Mouse (Mus musculus) thymus, postnatal 10 days (tissue): ENCODE data around the gene Fbxo34.

ENCODE experiments used
- DNase-seq, 2 experiments: peaks; one replicate each; pipeline ENCODE4 v3.0.0; 2021; ENCODE audit warnings: low spot score in 2 of 2

The Fbxo34 gene

GRCm38 (mm10) chr14:47472743-47473546, 22.7 kb downstream of the Fbxo34 start:
- peak; percentile 66 for DNase-seq

DNA sequence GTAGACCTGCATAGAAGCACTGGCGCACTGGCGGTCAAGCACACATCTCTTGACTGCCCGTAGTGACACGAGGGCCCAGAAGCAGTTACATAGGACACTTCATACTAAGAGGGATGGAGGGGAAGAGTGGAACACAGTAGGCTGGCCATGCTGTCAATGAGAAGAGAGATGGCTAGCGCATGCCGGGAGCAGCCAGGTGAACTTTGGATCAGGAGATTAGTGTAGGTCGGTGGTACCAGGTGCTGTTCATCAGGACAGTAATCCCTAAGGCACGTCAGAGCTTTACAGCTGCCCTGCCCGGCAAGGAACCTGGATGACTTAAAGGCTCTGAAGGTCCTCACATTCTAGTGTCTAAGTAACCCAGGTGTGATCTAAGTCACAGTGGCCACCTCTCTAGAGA, 23.7 kb downstream of the Fbxo34 start:
- no peak for DNase-seq

GRCm38 (mm10) chr14:47474571-47475254, 24.5 kb downstream of the Fbxo34 start:
- no peak for DNase-seq

- DNase-seq: no peak
Observed at GRCm38 (mm10) chr14:47476266-47476665, 26.0 kb downstream of the Fbxo34 start.

- DNase-seq: no peak
Observed at GRCm38 (mm10) chr14:47477711-47478110, 27.5 kb downstream of the Fbxo34 start.

DNA sequence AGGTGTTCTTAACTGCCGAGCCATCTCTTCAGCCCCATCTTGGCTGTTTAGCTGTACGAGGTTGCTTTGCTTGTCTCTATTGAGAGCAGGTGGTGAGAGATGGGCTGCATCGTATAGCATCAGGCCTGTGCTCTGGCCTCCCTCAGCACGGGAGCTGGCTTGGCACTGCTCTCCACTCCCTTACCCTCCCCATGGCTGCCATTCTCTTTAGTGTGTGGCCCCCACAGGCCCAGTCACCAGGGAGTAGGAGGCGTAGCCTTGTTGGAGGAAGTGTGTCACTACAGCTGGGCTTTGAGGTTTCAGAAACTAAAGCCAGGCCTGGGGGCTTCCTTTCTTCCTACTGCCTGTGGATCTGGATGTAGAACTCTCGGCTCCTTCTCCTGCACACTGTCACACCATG, 32.0 kb downstream of the Fbxo34 start:
- DNase-seq: no peak

GRCm38 (mm10) chr14:47483099-47483498, 32.9 kb downstream of the Fbxo34 start:
- DNase-seq: no peak

DNA sequence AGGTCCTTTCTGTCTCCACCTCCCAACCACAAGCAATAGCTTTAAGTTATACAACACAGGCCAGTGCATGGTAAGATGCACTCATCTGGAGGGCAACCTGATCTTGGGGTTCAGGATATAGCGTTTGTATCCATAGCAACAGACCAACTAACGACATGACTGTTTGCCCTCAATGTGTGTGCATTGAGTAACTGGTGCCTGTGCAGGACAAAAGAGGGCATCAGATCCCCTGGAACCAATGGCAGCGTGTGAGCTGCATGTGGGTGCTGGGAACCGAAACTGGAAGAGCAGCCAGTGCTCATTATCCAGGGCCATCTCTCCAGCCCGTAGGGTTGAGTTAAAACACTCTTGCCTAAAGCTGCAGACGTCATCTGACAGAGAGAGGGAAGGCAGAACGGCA, 38.5 kb downstream of the Fbxo34 start:
- no peak for DNase-seq

DNA sequence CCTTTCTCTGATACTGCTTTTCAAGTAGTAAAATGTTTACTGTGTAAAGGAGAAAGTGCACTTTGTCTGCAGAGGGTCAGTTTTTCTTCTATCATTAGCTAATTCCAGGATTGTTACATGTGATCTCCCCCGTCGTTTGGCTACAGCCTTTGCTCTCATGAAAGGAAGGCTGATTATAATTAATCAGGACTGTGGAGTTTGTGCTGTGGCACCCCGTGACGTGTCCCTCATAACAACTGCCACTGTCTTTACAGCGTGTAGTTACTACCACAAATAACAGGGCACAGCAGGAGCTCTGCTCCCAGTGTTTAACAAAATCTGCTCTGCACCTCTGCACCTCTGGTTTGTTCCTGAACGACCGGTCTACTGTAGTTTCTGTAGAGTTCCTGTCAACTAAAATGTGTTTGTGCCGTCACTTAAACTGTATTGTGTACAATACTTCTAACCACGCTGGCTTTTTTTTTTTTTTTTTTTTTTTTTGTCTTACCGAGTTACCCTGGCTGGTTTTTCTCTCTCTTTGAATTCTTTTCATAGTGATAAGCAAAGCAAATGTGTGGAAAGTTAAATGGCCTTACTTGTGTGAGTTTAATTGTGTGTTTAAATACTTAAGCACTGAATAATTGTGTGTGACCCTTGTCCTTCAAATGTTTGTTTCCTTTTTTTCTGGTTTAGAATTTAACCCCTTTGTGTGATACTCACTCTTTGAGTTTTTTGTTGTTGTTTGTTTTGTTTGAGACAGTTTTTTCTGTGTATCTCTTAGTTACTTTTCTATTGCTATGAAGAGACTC, 39.3 kb downstream of the Fbxo34 start:
- DNase-seq: no peak

GRCm38 (mm10) chr14:47490732-47491131, 40.5 kb downstream of the Fbxo34 start:
- DNase-seq: no peak

GRCm38 (mm10) chr14:47493592-47494361, 43.6 kb downstream of the Fbxo34 start:
- DNase-seq: no peak

DNA sequence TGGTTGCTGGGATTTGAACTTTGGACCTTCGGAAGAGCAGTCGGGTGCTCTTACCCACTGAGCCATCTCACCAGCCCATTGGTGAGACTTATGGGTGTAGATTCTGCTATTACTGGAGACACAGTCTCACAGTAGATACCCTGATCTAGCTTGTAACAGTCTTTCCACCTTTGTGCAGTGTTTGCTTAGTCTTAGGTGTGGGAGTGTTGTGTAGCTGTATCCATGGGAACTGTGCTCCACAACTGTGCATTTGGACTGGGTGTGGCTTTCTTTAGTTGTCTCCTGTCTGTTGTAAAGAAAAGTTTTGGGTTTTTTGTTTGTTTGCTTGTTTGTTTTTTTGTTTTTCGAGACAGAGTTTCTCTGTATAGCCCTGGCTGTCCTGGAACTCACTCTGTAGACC, 45.7 kb downstream of the Fbxo34 start:
- no peak for DNase-seq

- DNase-seq: no peak
Observed at GRCm38 (mm10) chr14:47497166-47497565, 46.9 kb downstream of the Fbxo34 start.

- no peak for DNase-seq
Observed at GRCm38 (mm10) chr14:47498632-47499031, 48.4 kb downstream of the Fbxo34 start.

- no peak for DNase-seq
Observed at GRCm38 (mm10) chr14:47504036-47504435, 53.8 kb downstream of the Fbxo34 start.

GRCm38 (mm10) chr14:47506676-47507075, 56.5 kb downstream of the Fbxo34 start:
- no peak for DNase-seq

GRCm38 (mm10) chr14:47508035-47508434, 57.8 kb downstream of the Fbxo34 start:
- DNase-seq: no peak

- DNase-seq: no peak
Observed at GRCm38 (mm10) chr14:47510244-47510643, 60.0 kb downstream of the Fbxo34 start.

GRCm38 (mm10) chr14:47513606-47514005, 63.4 kb downstream of the Fbxo34 start:
- DNase-seq: no peak

- DNase-seq: no peak
Observed at GRCm38 (mm10) chr14:47514816-47515453, 64.7 kb downstream of the Fbxo34 start.

- DNase-seq: no peak
Observed at GRCm38 (mm10) chr14:47515636-47516035, 65.4 kb downstream of the Fbxo34 start.
